Mouse (Mus musculus): ENCODE measurements around the gene Gm5286. TPM values are rescaled to one million over a fixed set of nuclear protein-coding genes. Genes with fewer than 3 reads are reported as not detected.
"Not testable (repeated sequence)": the region's sequence is repeated elsewhere in the genome, so short reads cannot be mapped to it uniquely, and the experiment has no call there.

Gene Gm5286
- not detected for total RNA-seq (2021)
- long read RNA-seq, experiment 1 = 0 reads
- long read RNA-seq, experiment 2 = 0 reads

DNA sequence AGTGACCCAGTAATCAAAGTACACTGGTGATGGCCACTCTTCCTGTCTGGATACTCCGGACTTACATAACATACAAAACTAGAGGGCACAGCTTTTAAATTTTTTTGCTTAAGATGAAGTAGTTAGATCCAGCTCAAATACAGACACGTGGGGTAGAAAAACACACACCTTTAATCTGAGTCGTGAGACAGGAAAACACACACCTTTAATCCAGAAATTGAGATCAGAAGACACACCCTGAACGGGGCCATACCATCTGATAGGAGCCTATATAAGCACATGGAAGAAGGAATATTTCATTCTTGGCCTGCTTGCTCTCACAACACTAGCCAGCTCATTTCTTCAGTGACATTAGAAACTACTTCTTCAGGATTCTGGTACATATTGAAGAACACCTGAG is at the start of gene Gm5286:
Gene Gm5286 (plus strand): TSS at position 301 of the 400 bp plus-strand sequence.
- H3K4me3 ChIP-seq; H3K27ac ChIP-seq; intact Hi-C loops (cut with DNase I); DNase-seq: not testable (repeated sequence)

DNA sequence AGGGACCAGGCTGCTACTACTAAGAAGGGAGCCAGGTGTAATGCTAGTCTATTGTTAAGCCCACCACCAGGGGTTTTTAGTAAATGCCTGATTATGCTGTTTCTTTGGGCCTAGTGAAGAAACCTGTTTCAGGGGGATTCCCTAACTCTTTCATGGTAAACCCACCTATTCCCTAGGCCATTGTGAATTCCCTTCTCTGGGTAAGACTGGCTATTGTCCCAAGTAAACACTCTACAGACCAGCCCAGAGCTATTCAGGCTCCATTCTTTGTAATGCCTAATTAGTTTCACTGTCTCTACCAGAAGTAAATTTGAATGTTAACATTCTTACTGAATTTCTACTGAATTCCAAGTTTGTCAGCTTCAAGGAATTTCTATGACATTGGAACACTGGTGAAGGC is 29.2 kb upstream of the Gm5286 start:
- H3K27ac ChIP-seq; intact Hi-C loops (cut with DNase I); DNase-seq; H3K4me3 ChIP-seq: not testable (repeated sequence)

DNA sequence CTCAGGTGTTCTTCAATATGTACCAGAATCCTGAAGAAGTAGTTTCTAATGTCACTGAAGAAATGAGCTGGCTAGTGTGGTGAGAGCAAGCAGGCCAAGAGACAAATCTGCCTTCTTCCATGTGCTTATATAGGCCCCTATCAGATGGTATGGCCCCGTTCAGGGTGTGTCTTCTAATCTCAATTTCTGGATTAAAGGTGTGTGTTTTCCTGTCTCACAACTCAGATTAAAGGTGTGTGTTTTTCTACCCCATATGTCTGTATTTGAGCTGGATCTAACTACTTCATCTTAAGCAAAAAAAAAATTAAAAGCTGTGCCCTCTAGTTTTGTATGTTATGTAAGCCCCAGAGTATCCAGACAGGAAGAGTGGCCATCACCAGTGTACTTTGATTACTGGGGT is 18.4 kb upstream of the Gm5286 start, which contains the start of gene Gm10696:
Gene Gm10696 (minus strand): TSS at position 101 of the 400 bp plus-strand sequence.
- H3K27ac ChIP-seq = not testable (repeated sequence)

More for the DNA sequence above, 18.4 kb upstream of the Gm5286 start, which contains the start of gene Gm10696:
- H3K4me3 ChIP-seq; DNase-seq; intact Hi-C loops (cut with DNase I): not testable (repeated sequence)

Other genes with a start within 250 kb of the Gm5286 start
- not detected for gene Tdpoz5, start 235.4 kb upstream of the Gm5286 start, total RNA-seq (2021)
- gene Gm9125, start 141.8 kb upstream of the Gm5286 start, total RNA-seq (2021) = not detected
- gene Gm10697, start 124.1 kb upstream of the Gm5286 start, total RNA-seq (2021) = not detected
- gene Gm10696, start 18.5 kb upstream of the Gm5286 start, total RNA-seq (2021) = not detected
- not detected for gene Gm4778, start 67.3 kb downstream of the Gm5286 start, total RNA-seq (2021)
- gene Them4, start 113.4 kb downstream of the Gm5286 start, total RNA-seq (2021) = 10 to 100 TPM in 1 of 2 experiments, 1 to 10 TPM in 1; 7.5 to 10.8 TPM
- gene Them5, start 145.4 kb downstream of the Gm5286 start, total RNA-seq (2021) = not detected
- gene C2cd4d, start 165.7 kb downstream of the Gm5286 start, total RNA-seq (2021) = not detected
- 10 to 100 TPM; 97.8 to 99.7 TPM for gene Rorc, start 176.1 kb downstream of the Gm5286 start, total RNA-seq (2021)
- under 1 TPM; 0.31 to 0.39 TPM for gene Lingo4, start 201.8 kb downstream of the Gm5286 start, total RNA-seq (2021)
- 1 to 10 TPM; 2.8 to 2.9 TPM for gene Tdrkh, start 216.6 kb downstream of the Gm5286 start, total RNA-seq (2021)
- 10 to 100 TPM; 29.5 to 37.2 TPM for gene Mrpl9, start 246.6 kb downstream of the Gm5286 start, total RNA-seq (2021)
- not detected for gene Oaz3, start 247.2 kb downstream of the Gm5286 start, total RNA-seq (2021)